Mouse (Mus musculus): ENCODE data around the gene Slc28a2.

- TF ChIP-seq GATA1 (IDR thresholded peaks at IDR 0.05; ENCODE audit: borderline replicate concordance, low read length) (no peak), FLI1 (IDR thresholded peaks at IDR 0.05; ENCODE audit: low read length) (no peak)
Measured at GRCm38 (mm10) chr2:122408928-122409327, 17.3 kb upstream of the Slc28a2 start.

All from megakaryocyte, embryonic 14.5 days (primary cell).